Mouse (Mus musculus) intestine, postnatal 0 days (tissue): ENCODE results near the gene Gm14409. TPM values are rescaled to one million over a fixed set of nuclear protein-coding genes. Genes with fewer than 3 reads are reported as not detected.

ENCODE experiments used
- polyA plus RNA-seq: library from polyadenylated mRNA; unstranded; fragments of >200 nt; fragmentation: Nextera tagmentation; extraction: Ambion mirVana; gene quantifications from 2 replicates; pipeline ENCODE4 v1.2.1, GENCODE M21; 2015

Gm14409 gene
- polyA plus RNA-seq, 1 experiment from 2014 or later, result not detected

Other genes with a start within 250 kb of the Gm14409 start
- gene Gm14401, start 192.7 kb downstream of the Gm14409 start, polyA plus RNA-seq, result 0.12 TPM in 1 of 2 replicates, not detected in the other
- gene Gm14410, start 60.6 kb downstream of the Gm14409 start, polyA plus RNA-seq, result 7.1 and 13.6 TPM in 2 replicates
- gene Gm14412, start 57.3 kb upstream of the Gm14409 start, polyA plus RNA-seq, result not detected in 2 replicates
- 2.1 and 2.8 TPM in 2 replicates for gene Gm14418, start 131.3 kb upstream of the Gm14409 start, polyA plus RNA-seq
- 4.7 and 5.6 TPM in 2 replicates for gene Zfp970, start 197.7 kb upstream of the Gm14409 start, polyA plus RNA-seq
- gene Gm14403, start 231.2 kb upstream of the Gm14409 start, polyA plus RNA-seq, result 1.3 and 1.4 TPM in 2 replicates